Mouse (Mus musculus) embryo, embryonic 11 days (tissue): ENCODE measurements around the gene Pou5f2.

ENCODE experiments used
- DNase-seq: peaks from one replicate; pipeline ENCODE4 v3.0.0-alpha.2; 2015

The Pou5f2 gene

DNA sequence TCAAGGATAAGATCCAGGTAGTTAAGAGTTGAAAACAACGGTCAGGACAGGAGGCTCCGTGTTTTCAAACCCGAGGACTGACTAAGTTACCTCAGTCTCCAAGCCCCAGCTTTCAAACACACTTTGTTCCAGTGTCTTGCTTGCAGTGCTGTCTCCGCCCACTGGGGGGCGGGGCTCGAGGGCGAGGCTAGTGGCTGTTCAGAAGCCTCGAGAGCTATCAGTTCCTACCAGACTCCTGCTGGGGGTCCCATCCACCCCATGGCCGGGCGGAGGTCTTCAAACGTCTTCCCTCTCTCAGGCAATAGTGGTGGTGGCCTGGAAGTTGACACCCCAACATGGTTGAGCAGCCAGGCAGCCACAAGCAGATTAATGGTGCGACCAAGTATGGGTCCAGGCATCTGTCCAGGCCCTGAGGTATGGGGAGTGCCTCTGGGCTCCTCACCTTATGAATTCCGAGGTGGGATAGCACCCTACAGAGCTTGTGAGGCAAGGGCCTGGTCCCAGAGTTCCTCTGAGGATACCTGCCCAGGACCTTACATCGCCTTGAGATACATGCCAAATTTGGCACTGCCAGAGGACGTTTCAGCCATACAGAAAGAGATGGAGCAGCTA lies at the start of gene Pou5f2:
Gene Pou5f2, plus strand, starts transcription at position 220 of the 612 bp plus-strand sequence.
- DNase-seq, result peak; percentile 29

DNA sequence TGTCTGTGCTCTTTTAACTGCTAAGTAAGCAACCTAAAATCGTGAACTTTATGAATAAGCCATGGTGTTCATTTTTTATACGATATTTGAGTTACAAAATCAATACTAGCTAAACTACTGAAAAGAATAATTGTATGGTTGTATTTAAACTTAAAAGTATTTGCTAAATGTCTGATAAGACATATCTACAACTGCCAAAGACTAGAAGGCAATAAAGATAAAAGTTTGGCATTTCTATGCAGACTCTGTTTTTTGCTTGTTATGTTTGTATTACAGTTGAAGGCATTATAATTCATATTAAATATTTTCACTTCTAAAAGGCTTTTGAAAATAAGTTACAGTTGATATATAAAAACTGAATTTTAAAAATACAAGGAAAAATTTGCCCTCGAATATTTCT lies 48.5 kb upstream of the Pou5f2 start:
- DNase-seq, result no peak

DNA sequence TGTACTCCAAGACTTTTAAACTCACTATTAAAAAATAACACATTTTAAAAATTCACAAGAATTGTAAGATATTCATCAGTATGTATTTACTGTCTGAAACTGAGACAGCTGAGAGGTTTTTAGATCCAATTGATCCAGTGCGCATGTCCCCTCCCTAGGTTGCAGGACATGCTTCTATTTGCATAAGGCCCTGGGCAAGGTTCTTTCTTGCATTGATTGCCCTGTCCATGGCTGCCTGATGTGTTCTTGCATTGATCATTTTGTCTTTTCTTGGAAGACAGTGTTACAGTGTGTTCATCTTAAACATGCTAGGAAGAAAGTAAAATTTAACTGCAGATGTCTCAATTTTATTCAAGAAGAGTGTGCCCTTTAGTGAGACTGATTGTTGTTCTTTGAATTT lies 47.6 kb upstream of the Pou5f2 start:
- no peak for DNase-seq

DNA sequence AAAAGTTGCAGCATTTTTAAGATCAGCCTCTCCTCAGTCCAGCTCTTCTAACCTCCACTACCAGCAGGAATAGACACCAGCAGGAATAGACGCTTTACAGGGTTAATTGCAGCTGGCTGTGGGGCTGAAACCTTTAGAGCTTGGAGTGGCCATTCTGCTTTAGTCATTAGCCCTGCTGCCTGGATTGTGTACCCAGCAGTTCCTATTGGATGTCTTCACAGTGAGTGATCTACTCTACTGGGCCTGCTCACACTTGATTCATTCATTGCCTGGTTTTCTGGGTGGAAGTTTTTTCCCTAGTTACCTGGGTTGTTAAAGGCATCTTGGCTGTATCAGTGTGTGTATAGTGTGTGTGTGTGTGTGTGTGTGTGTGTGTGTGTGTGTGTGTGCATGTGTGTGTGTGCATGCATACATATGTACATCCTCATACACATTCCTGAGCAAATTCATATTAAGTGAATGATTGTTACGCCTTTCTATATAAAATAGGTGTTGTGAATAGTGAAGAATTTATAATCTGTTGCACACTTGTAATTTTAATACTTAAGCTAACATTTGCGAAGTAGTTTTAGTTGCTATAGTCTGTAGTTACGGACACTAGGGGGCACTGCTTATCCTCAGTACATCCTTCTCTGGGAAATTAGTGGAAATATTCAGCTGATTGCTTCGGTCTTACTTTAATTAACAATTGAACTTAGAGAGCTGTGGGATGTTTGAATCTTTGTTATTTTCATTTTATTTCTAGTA lies 42.4 kb upstream of the Pou5f2 start:
- peak; percentile 66 for DNase-seq

DNA sequence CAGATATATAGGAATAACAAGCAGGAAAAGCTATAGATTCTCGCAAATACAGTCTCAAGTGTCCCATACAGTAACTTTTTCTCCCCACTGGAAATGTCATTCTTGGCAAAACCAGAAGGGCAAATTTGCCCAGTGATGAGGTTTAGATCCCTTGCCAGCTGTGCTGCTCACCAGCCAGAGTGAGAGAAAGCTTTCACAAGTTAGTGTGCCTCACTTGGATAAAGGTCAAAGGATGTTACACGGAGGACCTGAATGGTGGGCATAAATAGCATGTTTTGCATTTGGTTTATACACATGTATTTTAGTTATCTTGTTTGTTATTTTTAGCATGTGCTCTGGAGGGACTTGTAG lies 41.9 kb upstream of the Pou5f2 start:
- no peak for DNase-seq

DNA sequence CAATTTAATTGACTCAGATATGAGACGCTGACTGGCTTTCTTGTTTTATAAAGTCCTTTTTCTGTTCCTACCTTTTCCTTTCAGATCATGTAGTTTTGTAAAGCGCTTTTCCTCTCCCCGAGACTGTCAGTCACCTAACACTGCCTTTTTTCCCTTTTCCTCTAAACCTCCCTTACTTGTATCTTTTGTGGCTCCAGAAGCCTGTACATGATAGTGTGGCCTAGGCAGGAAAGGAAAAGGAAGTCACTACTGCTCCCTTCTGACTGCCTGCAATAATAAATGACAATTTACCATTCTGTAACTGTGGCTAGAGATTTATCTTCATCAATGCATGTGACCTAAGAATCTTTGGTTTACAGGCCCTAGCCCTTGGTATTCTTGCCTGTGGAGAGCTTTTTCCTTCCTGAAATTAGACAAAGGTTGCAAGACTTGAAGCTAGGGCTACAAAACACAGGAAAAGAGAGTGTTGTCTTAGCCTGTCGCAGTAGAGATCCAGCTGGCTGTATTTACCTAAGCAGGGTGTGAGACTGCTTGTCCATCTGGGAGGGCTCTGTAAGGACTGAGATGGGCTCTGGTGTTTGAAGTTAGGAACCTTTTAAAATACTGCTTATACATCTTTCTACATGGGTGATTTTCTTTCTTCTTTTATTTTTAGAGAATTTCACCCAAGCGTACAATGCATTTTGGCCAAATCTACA lies 33.4 kb upstream of the Pou5f2 start:
- peak; percentile 18 for DNase-seq

DNA sequence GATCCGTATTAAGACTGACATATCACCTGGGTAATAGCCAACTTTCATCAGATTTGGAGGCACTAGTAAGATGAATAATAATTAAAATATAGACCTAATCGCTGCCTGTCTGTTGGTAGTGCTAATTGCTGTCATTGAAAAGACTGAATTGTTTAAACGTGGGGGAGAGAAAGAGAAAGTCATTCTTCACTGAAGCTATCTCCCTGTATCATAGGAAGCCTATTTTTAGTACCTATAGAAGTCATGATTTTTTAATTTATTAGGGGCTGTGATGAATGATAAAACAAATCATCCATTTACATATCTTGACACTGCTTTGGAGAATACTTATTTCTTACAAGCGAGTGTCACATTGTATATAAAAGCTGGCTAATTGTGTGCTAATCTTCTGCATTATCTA lies 20.1 kb upstream of the Pou5f2 start:
- DNase-seq, result no peak

DNA sequence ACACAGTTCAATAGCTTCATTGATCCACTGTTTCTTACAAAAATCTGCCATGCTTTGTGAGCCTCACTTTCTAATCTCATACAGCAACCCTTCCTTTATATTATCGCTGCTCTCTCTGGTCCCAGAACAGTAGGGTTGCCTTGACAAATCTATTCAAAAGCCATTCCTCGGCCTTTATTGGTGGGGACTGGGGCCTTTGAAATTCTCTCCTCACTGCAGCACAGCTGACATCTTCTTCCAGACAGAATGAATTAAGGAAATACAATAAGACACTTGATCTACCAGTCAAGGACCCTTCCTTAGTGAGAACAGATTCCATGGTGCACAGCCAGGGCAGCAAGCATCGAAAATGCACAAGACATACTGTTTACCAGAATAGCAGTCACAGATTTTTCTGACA lies 19.4 kb upstream of the Pou5f2 start:
- DNase-seq, result peak; percentile 57

DNA sequence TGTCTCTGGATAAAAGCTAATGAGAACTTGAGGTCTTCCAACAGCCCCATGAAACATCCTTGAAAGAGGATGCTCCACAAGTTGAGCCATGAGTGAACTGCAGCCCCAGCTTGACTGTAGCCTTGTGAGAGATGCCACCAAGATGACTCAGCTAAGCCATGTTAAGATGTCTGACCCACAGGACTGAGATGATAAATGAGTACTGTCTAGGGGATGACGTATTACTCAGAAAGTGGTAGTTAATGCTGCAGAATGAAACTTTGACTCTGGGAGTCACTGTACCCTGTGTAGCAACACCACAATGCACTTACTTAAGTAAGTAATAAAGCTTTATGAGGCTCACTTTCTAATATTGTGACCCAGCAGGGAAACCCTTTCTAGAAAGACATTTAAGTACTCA lies 14.5 kb upstream of the Pou5f2 start:
- no peak for DNase-seq

DNA sequence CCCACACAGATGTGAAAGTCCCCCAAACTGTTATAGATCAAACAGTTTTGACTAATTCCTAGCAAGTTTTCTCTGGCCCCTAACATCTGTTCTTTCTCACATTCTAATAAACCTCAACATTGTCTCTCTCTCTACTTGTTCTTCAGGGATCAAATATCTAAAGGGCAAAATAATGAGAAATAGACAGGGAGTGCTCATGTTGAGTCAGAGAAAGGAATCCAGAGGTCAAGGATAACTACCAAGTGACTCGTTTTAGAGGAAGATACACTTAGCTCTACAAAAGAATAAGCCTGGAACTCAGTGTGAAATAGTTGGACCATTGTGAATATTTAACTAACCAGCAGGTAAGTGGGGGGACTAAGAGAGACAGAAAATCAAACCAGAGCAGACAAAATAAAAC lies 8.1 kb downstream of the Pou5f2 start:
- no peak for DNase-seq

DNA sequence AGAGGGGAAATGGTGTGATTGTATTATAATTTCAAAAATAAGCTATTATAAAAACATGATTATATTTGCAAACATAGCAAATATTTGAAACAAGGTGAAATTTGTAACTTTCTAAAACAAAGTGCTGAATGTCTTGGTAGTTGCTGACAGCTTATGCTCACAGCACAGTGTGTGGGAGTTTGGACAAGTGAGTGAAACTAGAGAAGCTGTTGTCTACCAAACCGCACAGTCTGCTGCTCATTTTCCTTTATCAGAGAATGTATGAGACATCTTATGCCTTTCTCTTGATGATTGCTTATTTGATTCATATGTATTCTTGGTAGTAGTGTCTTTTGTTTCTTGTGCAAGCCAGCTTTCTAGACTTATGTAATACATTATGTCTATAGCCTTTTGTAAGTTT lies 12.5 kb downstream of the Pou5f2 start:
- no peak for DNase-seq

DNA sequence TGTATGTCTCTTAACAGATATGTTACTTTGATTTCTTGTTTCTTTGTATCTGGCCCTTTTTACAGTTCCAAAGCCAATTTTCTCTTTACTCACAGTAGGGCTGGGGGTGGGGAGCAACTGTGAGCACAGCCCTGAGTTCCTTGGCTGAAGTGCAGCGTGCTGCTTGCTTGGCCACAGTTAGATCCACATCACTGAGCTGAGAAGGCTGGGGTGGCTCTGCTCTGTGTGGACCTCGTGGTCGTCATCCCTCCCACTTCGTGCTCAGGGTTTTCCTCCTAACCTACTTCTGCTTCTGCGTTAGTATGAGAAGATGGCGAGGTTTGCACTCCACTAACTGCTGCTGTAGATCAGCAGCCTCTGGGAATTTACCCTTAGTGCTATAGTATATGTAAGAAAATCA lies 18.5 kb downstream of the Pou5f2 start:
- DNase-seq, result no peak

DNA sequence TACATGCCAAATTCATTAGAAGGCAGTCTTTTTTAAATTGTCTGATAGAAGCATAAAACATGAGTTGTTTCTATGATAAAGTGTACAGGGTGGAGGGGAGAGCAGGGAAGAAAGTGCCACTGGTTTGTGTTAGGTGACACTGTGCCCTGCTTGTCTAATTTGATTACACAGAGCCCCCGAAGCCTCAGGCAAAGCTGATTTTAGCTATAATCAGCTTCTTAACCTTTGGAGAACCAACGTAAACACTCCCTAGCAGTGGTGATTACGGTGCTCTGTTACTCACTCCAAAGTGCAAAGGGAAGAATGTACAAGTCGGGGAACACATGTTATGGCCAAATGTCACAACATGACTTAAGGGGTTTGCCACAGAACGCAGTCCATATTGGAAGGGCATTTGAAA lies 20.4 kb downstream of the Pou5f2 start:
- peak; percentile 32 for DNase-seq
